Mouse (Mus musculus): Measurements from ENCODE around the gene Ecsit.
A peak's percentile ranks its signal among the peaks of the same experiment; 100 is the strongest.

DNA sequence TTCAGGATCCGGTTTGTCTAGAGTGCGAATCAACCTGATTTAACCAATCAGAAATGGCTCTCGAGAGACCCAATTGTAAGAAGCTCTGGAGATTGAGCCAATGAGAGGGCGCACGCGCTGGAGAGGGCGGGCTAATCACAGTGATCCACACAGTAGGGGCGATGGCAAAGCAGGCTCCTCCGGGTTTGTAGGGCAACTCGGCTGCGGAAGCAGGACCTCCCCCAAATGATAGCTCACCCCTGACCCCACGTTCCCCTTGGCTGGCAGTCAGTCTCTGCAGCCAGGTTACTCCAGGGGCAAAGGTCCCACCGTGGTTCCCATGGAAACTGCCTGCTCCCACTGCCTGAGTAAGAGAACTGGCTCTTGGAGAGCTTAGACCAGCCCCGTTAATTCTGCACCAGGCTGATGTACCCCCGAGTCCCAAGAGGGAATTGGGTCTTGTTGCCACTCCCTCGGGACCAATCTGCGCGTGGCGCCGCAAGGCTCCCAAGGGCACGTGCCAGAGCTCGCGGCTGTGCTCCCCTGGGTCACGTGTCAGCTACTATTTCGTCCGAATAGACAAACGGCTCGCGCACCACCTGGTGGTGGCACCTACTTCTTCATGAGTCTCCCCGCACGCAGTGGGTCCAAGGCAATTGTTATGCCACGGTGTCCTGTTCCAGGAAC lies 30.7 kb downstream of the Ecsit start:
- TF ChIP-seq EP300 (optimal IDR thresholded peaks at IDR 0.05) (no peak), CTCF (IDR thresholded peaks at IDR 0.05; ENCODE audit: low read depth) (peak; percentile 78)
